Mouse (Mus musculus): ENCODE measurements around the gene 4930415O20Rik. TPM values are rescaled to one million over a fixed set of nuclear protein-coding genes. Genes with fewer than 3 reads are reported as not detected.

4930415O20Rik gene
- polyA plus RNA-seq, 1 experiment = not detected

- H3K4me3 ChIP-seq (replicated peaks; ENCODE audit: insufficient read depth, low read depth, low read length) = no peak overlapping the region
- no peak for DNase-seq
- WGBS = 53% methylated on average over 13 of the region's 13 CpGs
- TF ChIP-seq CTCF (IDR thresholded peaks at IDR 0.05; ENCODE audit: borderline replicate concordance, insufficient read depth, low read depth, low read length) = no peak
- TF ChIP-seq POLR2A (IDR thresholded peaks at IDR 0.05; ENCODE audit: borderline replicate concordance, insufficient read depth, low read length) = no peak
- no peaks in the 10 kb centered on the region for H3K27me3 ChIP-seq (ENCODE audit: control insufficient read depth, insufficient read depth, low read length)
- no peak overlapping the region for H3K27ac ChIP-seq (ENCODE audit: insufficient read depth, low read length)
- H3K4me1 ChIP-seq (ENCODE audit: control insufficient read depth, insufficient read depth, low read length) = peaks cover 6% of the 10 kb centered on the region; the same call in 1 of the 2 replicates
These were observed 31.5 kb downstream of the 4930415O20Rik start for GRCm38 (mm10) chr15:98602191-98602881.

DNA sequence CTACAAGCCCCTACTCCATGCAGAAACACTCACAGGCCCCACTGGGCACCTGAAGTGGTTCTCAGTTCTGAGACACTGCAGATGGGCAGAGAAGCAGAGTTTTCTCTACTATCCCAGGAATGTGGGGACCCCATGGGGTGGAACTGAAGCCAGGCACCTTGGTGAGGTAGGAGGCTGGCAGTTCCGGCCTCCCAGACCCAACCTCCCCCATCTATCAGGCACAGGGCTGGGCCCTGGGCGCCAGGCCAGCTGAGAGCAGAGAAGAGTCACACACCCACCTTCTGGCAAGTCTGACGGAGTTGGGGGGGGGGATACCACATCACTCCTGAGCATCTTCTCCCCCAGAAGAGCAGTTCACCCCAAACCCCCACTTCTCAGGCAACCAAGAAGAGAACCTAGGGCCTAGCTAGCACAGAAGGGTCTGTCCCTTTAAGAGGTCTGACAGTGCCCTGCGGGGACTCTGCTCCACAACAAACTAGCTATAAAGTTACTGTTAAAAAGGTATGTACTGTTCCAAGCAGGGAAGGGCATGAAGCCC, 32.2 kb downstream of the 4930415O20Rik start:
- DNase-seq = no peak
- Histone ChIP-seq H3K27ac (ENCODE audit: insufficient read depth, low read length) (0 out of 2 replicates have a peak overlapping the region, but pooled peaks have one; percentile 25), H3K4me1 (ENCODE audit: control insufficient read depth, insufficient read depth, low read length) (peaks cover 6% of the 10 kb centered on the region; the same call in 1 of the 2 replicates), H3K4me3 (replicated peaks; ENCODE audit: insufficient read depth, low read depth, low read length) (no peak overlapping the region), H3K27me3 (ENCODE audit: control insufficient read depth, insufficient read depth, low read length) (no peaks in the 10 kb centered on the region)
- no peak for TF ChIP-seq CTCF (IDR thresholded peaks at IDR 0.05; ENCODE audit: borderline replicate concordance, insufficient read depth, low read depth, low read length)
- TF ChIP-seq POLR2A (IDR thresholded peaks at IDR 0.05; ENCODE audit: borderline replicate concordance, insufficient read depth, low read length) = no peak
- WGBS = 38% methylated on average over 4 of the region's 4 CpGs

GRCm38 (mm10) chr15:98604041-98604575, 33.3 kb downstream of the 4930415O20Rik start:
- Histone ChIP-seq H3K27ac (ENCODE audit: insufficient read depth, low read length) (no peak overlapping the region), H3K27me3 (ENCODE audit: control insufficient read depth, insufficient read depth, low read length) (no peaks in the 10 kb centered on the region), H3K4me3 (replicated peaks; ENCODE audit: insufficient read depth, low read depth, low read length) (no peak overlapping the region), H3K4me1 (ENCODE audit: control insufficient read depth, insufficient read depth, low read length) (peaks cover 6% of the 10 kb centered on the region; the same call in 1 of the 2 replicates)
- DNase-seq = no peak
- 87% methylated on average over 24 of the region's 24 CpGs for WGBS
- TF ChIP-seq CTCF (IDR thresholded peaks at IDR 0.05; ENCODE audit: borderline replicate concordance, insufficient read depth, low read depth, low read length) (no peak), POLR2A (IDR thresholded peaks at IDR 0.05; ENCODE audit: borderline replicate concordance, insufficient read depth, low read length) (no peak)

- no peak overlapping the region for H3K4me3 ChIP-seq (replicated peaks; ENCODE audit: insufficient read depth, low read depth, low read length)
- H3K27ac ChIP-seq (ENCODE audit: insufficient read depth, low read length) = no peak overlapping the region
- TF ChIP-seq CTCF (IDR thresholded peaks at IDR 0.05; ENCODE audit: borderline replicate concordance, insufficient read depth, low read depth, low read length) (no peak), POLR2A (IDR thresholded peaks at IDR 0.05; ENCODE audit: borderline replicate concordance, insufficient read depth, low read length) (no peak)
- no peak for DNase-seq
- 73% methylated on average over 12 of the region's 12 CpGs for WGBS
- H3K27me3 ChIP-seq (ENCODE audit: control insufficient read depth, insufficient read depth, low read length) = no peaks in the 10 kb centered on the region
- H3K4me1 ChIP-seq (ENCODE audit: control insufficient read depth, insufficient read depth, low read length) = peaks cover 9% of the 10 kb centered on the region; the same call in 1 of the 2 replicates
These were observed 35.3 kb downstream of the 4930415O20Rik start for GRCm38 (mm10) chr15:98606051-98606536.

GRCm38 (mm10) chr15:98606739-98607138, 35.9 kb downstream of the 4930415O20Rik start:
- Histone ChIP-seq H3K4me3 (replicated peaks; ENCODE audit: insufficient read depth, low read depth, low read length) (no peak overlapping the region), H3K4me1 (ENCODE audit: control insufficient read depth, insufficient read depth, low read length) (peaks cover 9% of the 10 kb centered on the region; the same call in 1 of the 2 replicates), H3K27me3 (ENCODE audit: control insufficient read depth, insufficient read depth, low read length) (no peaks in the 10 kb centered on the region), H3K27ac (ENCODE audit: insufficient read depth, low read length) (no peak overlapping the region)
- no peak for DNase-seq
- TF ChIP-seq CTCF (IDR thresholded peaks at IDR 0.05; ENCODE audit: borderline replicate concordance, insufficient read depth, low read depth, low read length) (no peak), POLR2A (IDR thresholded peaks at IDR 0.05; ENCODE audit: borderline replicate concordance, insufficient read depth, low read length) (no peak)
- WGBS = 65% methylated on average over 9 of the region's 9 CpGs

GRCm38 (mm10) chr15:98607557-98607956, 36.8 kb downstream of the 4930415O20Rik start:
- Histone ChIP-seq H3K4me3 (replicated peaks; ENCODE audit: insufficient read depth, low read depth, low read length) (no peak overlapping the region), H3K27me3 (ENCODE audit: control insufficient read depth, insufficient read depth, low read length) (no peaks in the 10 kb centered on the region), H3K27ac (ENCODE audit: insufficient read depth, low read length) (no peak overlapping the region), H3K4me1 (ENCODE audit: control insufficient read depth, insufficient read depth, low read length) (peaks cover 9% of the 10 kb centered on the region; the same call in 1 of the 2 replicates)
- 42% methylated on average over 4 of the region's 4 CpGs for WGBS
- TF ChIP-seq POLR2A (IDR thresholded peaks at IDR 0.05; ENCODE audit: borderline replicate concordance, insufficient read depth, low read length) (no peak), CTCF (IDR thresholded peaks at IDR 0.05; ENCODE audit: borderline replicate concordance, insufficient read depth, low read depth, low read length) (no peak)
- DNase-seq = no peak

GRCm38 (mm10) chr15:98608058-98608783, 37.4 kb downstream of the 4930415O20Rik start:
- H3K27me3 ChIP-seq (ENCODE audit: control insufficient read depth, insufficient read depth, low read length) = no peaks in the 10 kb centered on the region
- TF ChIP-seq CTCF (IDR thresholded peaks at IDR 0.05; ENCODE audit: borderline replicate concordance, insufficient read depth, low read depth, low read length) (no peak), POLR2A (IDR thresholded peaks at IDR 0.05; ENCODE audit: borderline replicate concordance, insufficient read depth, low read length) (no peak)
- H3K27ac ChIP-seq (ENCODE audit: insufficient read depth, low read length) = no peak overlapping the region
- 33% methylated on average over 10 of the region's 10 CpGs for WGBS
- H3K4me1 ChIP-seq (ENCODE audit: control insufficient read depth, insufficient read depth, low read length) = peaks cover 8% of the 10 kb centered on the region; the same call in 1 of the 2 replicates
- DNase-seq = no peak
- peak overlapping the region; percentile 85 for H3K4me3 ChIP-seq (replicated peaks; ENCODE audit: insufficient read depth, low read depth, low read length)
